Mouse (Mus musculus) neural tube, embryonic 14.5 days (tissue): ENCODE data around the gene Kcnq2. TPM values are rescaled to one million over a fixed set of nuclear protein-coding genes. Genes with fewer than 3 reads are reported as not detected.

ENCODE experiments used
- ATAC-seq: fragments of 200-750 bp; cut with Nextera tagmentation; 2 replicates; pipeline ENCODE4 v1.8.0; 2017; ENCODE audit warnings: low read depth, mild to moderate bottlenecking, moderate TSS enrichment, moderate library complexity
- H3K27ac ChIP-seq: fragments of 300-500 bp; sonication (generic); 2 replicates; pipeline ENCODE4 v1.5.1; 2014; ENCODE audit warnings: low read depth, mild to moderate bottlenecking, control low read depth, low read length, moderate library complexity, mixed read lengths
- H3K27me3 ChIP-seq: fragments of 300-500 bp; sonication (generic); 2 replicates; pipeline ENCODE4 v1.6.1; 2014; ENCODE audit warnings: low read length; ENCODE audit not compliant: control insufficient read depth, insufficient read depth
- H3K36me3 ChIP-seq: fragments of 300-500 bp; sonication (generic); 2 replicates; pipeline ENCODE4 v1.6.1; 2014; ENCODE audit warnings: low read length, mixed read lengths; ENCODE audit not compliant: control insufficient read depth, insufficient read depth
- H3K4me1 ChIP-seq: fragments of 300-500 bp; sonication (generic); 2 replicates; pipeline ENCODE4 v1.6.1; 2014; ENCODE audit warnings: low read length; ENCODE audit not compliant: control insufficient read depth, insufficient read depth
- H3K4me2 ChIP-seq: fragments of 300-500 bp; sonication (generic); 2 replicates; pipeline ENCODE4 v1.6.1; 2014; ENCODE audit warnings: mild to moderate bottlenecking, low read depth, low read length, control low read depth
- H3K4me3 ChIP-seq: fragments of 300-500 bp; sonication (generic); 2 replicates; pipeline ENCODE4 v1.5.1; 2014; ENCODE audit warnings: low read depth, low read length, control low read depth, mixed read lengths
- H3K9ac ChIP-seq: fragments of 300-500 bp; sonication (generic); replicated peaks from 2 replicates; pipeline ENCODE4 v1.6.1; 2014; ENCODE audit warnings: low read depth, mild to moderate bottlenecking, control low read depth, low read length, mixed read lengths
- H3K9me3 ChIP-seq: fragments of 300-500 bp; sonication (generic); 2 replicates; pipeline ENCODE4 v1.6.1; 2016; ENCODE audit warnings: low read length; ENCODE audit not compliant: control insufficient read depth
- WGBS: fragments of 180-500 bp; shearing (Covaris S2); extraction: QIAGEN DNeasy Blood & Tissue Kit; methylation state at CpG from one replicate; pipeline ENCODE4 v1.1.7; 2014; 5-methylcytosine and 5-hydroxymethylcytosine counted together
- polyA plus RNA-seq: library from polyadenylated mRNA; unstranded; fragments of >200 nt; fragmentation: Nextera tagmentation; extraction: Ambion mirVana; gene quantifications from 2 replicates; pipeline ENCODE4 v1.2.1, GENCODE M21; 2014

Gene Kcnq2
- polyA plus RNA-seq, 1 experiment from 2014 or later, result 56.7 TPM

GRCm38 (mm10) chr2:181158471-181158870, 23.4 kb upstream of the Kcnq2 start:
- 95% methylated on average over 2 of the region's 2 CpGs for WGBS
- ATAC-seq, result no peak
- no peak overlapping the region for H3K9ac ChIP-seq
- H3K4me2 ChIP-seq, result no peak overlapping the region
- H3K36me3 ChIP-seq, result no peaks in the 10 kb centered on the region
- H3K4me3 ChIP-seq, result no peak overlapping the region
- H3K9me3 ChIP-seq, result no peaks in the 10 kb centered on the region
- H3K27me3 ChIP-seq, result peaks cover 4% of the 10 kb centered on the region; the same call in 1 of the 2 replicates
- peaks cover 18% of the 10 kb centered on the region; the same call in 1 of the 2 replicates for H3K4me1 ChIP-seq
- H3K27ac ChIP-seq, result no peak overlapping the region

- peak overlapping the region; percentile 75; the same call in 1 of the 2 replicates for H3K27ac ChIP-seq
- peaks cover 4% of the 10 kb centered on the region; the same call in 1 of the 2 replicates for H3K27me3 ChIP-seq
- no peak overlapping the region for H3K9ac ChIP-seq
- H3K9me3 ChIP-seq, result no peaks in the 10 kb centered on the region
- H3K4me3 ChIP-seq, result no peak overlapping the region
- H3K36me3 ChIP-seq, result peaks cover 5% of the 10 kb centered on the region; the same call in 1 of the 2 replicates
- peak overlapping the region; percentile 71 for H3K4me2 ChIP-seq
- WGBS, result 78% methylated on average over 6 of the region's 6 CpGs
- H3K4me1 ChIP-seq, result peaks cover 18% of the 10 kb centered on the region; the same call in 1 of the 2 replicates
- no peak for ATAC-seq
Measured at GRCm38 (mm10) chr2:181157716-181158302, 22.7 kb upstream of the Kcnq2 start.

- H3K27ac ChIP-seq, result peak overlapping the region; percentile 75
- 0 out of 2 replicates have a peak, but pooled peaks have one; percentile 1 for ATAC-seq
- peaks cover 18% of the 10 kb centered on the region; the same call in 1 of the 2 replicates for H3K4me1 ChIP-seq
- H3K4me3 ChIP-seq, result peak overlapping the region; percentile 51
- peak overlapping the region; percentile 71 for H3K4me2 ChIP-seq
- peaks cover 6% of the 10 kb centered on the region; the same call in 1 of the 2 replicates for H3K36me3 ChIP-seq
- peak overlapping the region; percentile 76 for H3K9ac ChIP-seq
- WGBS, result 81% methylated on average over 4 of the region's 4 CpGs
- no peaks in the 10 kb centered on the region for H3K9me3 ChIP-seq
- H3K27me3 ChIP-seq, result peaks cover 4% of the 10 kb centered on the region; the same call in 1 of the 2 replicates
Measured at GRCm38 (mm10) chr2:181157180-181157579, 22.1 kb upstream of the Kcnq2 start.

GRCm38 (mm10) chr2:181156248-181157121, 21.4 kb upstream of the Kcnq2 start, which contains the start of gene Eef1a2:
TSS of gene Eef1a2 (minus strand) at chr2:181157014.
- H3K9ac ChIP-seq, result peak within 1 kb of the TSS; percentile 76
- peak within 1 kb of the TSS; percentile 71 for H3K4me2 ChIP-seq
- peaks cover 6% of the 10 kb centered on the region for H3K36me3 ChIP-seq
- H3K27ac ChIP-seq, result peak within 1 kb of the TSS; percentile 75
- no peaks in the 10 kb centered on the region for H3K9me3 ChIP-seq
- WGBS, result 2% methylated on average over 53 of the region's 55 CpGs
- peak; percentile 80 for ATAC-seq
- peaks cover 18% of the 10 kb centered on the region; the same call in 1 of the 2 replicates for H3K4me1 ChIP-seq
- H3K4me3 ChIP-seq, result peak within 1 kb of the TSS; percentile 51
- peaks cover 4% of the 10 kb centered on the region; the same call in 1 of the 2 replicates for H3K27me3 ChIP-seq

GRCm38 (mm10) chr2:181155801-181156200, 20.7 kb upstream of the Kcnq2 start:
- Histone ChIP-seq H3K4me3 (peak overlapping the region; percentile 51), H3K36me3 (peaks cover 7% of the 10 kb centered on the region), H3K27me3 (peaks cover 4% of the 10 kb centered on the region; the same call in 1 of the 2 replicates), H3K9me3 (no peaks in the 10 kb centered on the region), H3K4me1 (peaks cover 18% of the 10 kb centered on the region; the same call in 1 of the 2 replicates), H3K4me2 (peak overlapping the region; percentile 71), H3K9ac (peak overlapping the region; percentile 76), H3K27ac (peak overlapping the region; percentile 75)
- WGBS, result 58% methylated on average over 4 of the region's 4 CpGs
- ATAC-seq, result peak; percentile 19

- WGBS, result 86% methylated on average over 8 of the region's 8 CpGs
- Histone ChIP-seq H3K4me2 (peak overlapping the region; percentile 71), H3K4me3 (peak overlapping the region; percentile 51; the same call in 1 of the 2 replicates), H3K27me3 (peaks cover 7% of the 10 kb centered on the region), H3K9ac (no peak overlapping the region), H3K27ac (no peak overlapping the region), H3K36me3 (peaks cover 14% of the 10 kb centered on the region), H3K4me1 (peaks cover 14% of the 10 kb centered on the region; the same call in 1 of the 2 replicates), H3K9me3 (no peaks in the 10 kb centered on the region)
- no peak for ATAC-seq
Measured at GRCm38 (mm10) chr2:181154831-181155415, 19.8 kb upstream of the Kcnq2 start.

- Histone ChIP-seq H3K27me3 (peaks cover 8% of the 10 kb centered on the region), H3K4me1 (peaks cover 8% of the 10 kb centered on the region; the same call in 1 of the 2 replicates), H3K9me3 (no peaks in the 10 kb centered on the region), H3K9ac (no peak overlapping the region), H3K4me2 (peak overlapping the region; percentile 14; the same call in 1 of the 2 replicates), H3K27ac (no peak overlapping the region), H3K36me3 (peaks cover 17% of the 10 kb centered on the region), H3K4me3 (no peak overlapping the region)
- 87% methylated on average over 3 of the region's 3 CpGs for whole genome bisulfite sequencing
- ATAC-seq, result no peak
Measured at GRCm38 (mm10) chr2:181154361-181154760, 19.3 kb upstream of the Kcnq2 start.

- no peak overlapping the region for H3K9ac ChIP-seq
- no peak overlapping the region for H3K4me3 ChIP-seq
- 4% methylated on average over 1 of the region's 1 CpGs for WGBS
- no peak overlapping the region for H3K4me2 ChIP-seq
- no peak for ATAC-seq
- H3K36me3 ChIP-seq, result peaks cover 17% of the 10 kb centered on the region
- peaks cover 8% of the 10 kb centered on the region for H3K27me3 ChIP-seq
- H3K27ac ChIP-seq, result no peak overlapping the region
- H3K4me1 ChIP-seq, result peaks cover 5% of the 10 kb centered on the region; the same call in 1 of the 2 replicates
- H3K9me3 ChIP-seq, result no peaks in the 10 kb centered on the region
Measured at GRCm38 (mm10) chr2:181153837-181154236, 18.7 kb upstream of the Kcnq2 start.
